Mouse (Mus musculus): Measurements from ENCODE around the gene Hyal3. TPM values are rescaled to one million over a fixed set of nuclear protein-coding genes. Genes with fewer than 3 reads are reported as not detected.

Gene Hyal3
- total RNA-seq, 1 experiment = 0.54 TPM

- TF ChIP-seq MAFK (IDR thresholded peaks at IDR 0.05; ENCODE audit: insufficient read depth, low read depth, low read length) (no peak), CHD2 (IDR thresholded peaks at IDR 0.05; ENCODE audit: low read depth, low read length) (no peak), ZC3H11A (IDR thresholded peaks at IDR 0.05; ENCODE audit: borderline replicate concordance, low read depth, low read length) (no peak), ZNF384 (IDR thresholded peaks at IDR 0.05; ENCODE audit: low read depth, low read length) (no peak), HCFC1 (IDR thresholded peaks at IDR 0.05; ENCODE audit: borderline replicate concordance, insufficient read depth, low read length) (no peak)
- no peak for DNase-seq (ENCODE audit: low read depth, low spot score)
- H3K27ac ChIP-seq (ENCODE audit: insufficient read depth, low read depth, low read length, poor library complexity, severe bottlenecking) = no peak overlapping the region
- H3K4me1 ChIP-seq (ENCODE audit: control insufficient read depth in 2 of 2, insufficient read depth in 2 of 2, low read length in 2 of 2, poor library complexity in 1 of 2) = peaks cover 0 to 16% of the 10 kb centered on the region in 2 experiments; a peak in 3 of 4 replicates
- H3K9ac ChIP-seq (ENCODE audit: insufficient read depth, low read depth, low read length, poor library complexity, severe bottlenecking) = no peak overlapping the region
- no peaks in the 10 kb centered on the region for H3K9me3 ChIP-seq (ENCODE audit: control insufficient read depth, insufficient read depth, low read depth, low read length)
- H3K36me3 ChIP-seq (ENCODE audit: control insufficient read depth, insufficient read depth, low read length, poor library complexity, severe bottlenecking) = peaks cover 11% of the 10 kb centered on the region; the same call in 1 of the 2 replicates
- H3K4me3 ChIP-seq (ENCODE audit: insufficient read depth in 1 of 2, low read depth in 1 of 2, low read length in 2 of 2, poor library complexity in 1 of 2, severe bottlenecking in 1 of 2) = no peak overlapping the region
- in situ Hi-C loops (cut with MboI; ENCODE audit: low sequenced_read_pairs in 2 of 2, unreplicated experiment in 2 of 2) = no loop called here
Measured at GRCm38 (mm10) chr9:107544196-107544700, 36.4 kb upstream of the Hyal3 start.

DNA sequence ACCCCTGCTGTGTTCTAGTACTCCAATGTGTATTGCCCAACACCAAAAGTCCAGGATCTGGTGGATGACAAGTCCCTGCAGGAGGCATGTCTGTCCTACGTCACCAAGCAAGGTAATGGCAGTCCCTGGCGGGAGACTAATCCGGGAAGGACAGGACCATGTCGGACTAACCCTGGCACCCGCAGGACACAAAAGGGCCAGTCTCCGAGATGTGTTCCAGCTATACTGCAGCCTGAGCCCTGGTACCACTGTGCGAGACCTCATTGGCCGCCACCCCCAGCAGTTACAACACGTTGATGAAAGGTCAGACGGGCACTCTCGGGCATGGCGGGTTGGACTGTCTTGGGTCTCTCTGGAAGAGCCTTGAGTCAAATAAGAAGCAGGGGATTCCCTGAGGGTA lies 35.9 kb upstream of the Hyal3 start:
- H3K4me3 ChIP-seq (ENCODE audit: insufficient read depth in 1 of 2, low read depth in 1 of 2, low read length in 2 of 2, poor library complexity in 1 of 2, severe bottlenecking in 1 of 2) = no peak overlapping the region
- peaks cover 9% of the 10 kb centered on the region; the same call in 1 of the 2 replicates for H3K36me3 ChIP-seq (ENCODE audit: control insufficient read depth, insufficient read depth, low read length, poor library complexity, severe bottlenecking)
- H3K9me3 ChIP-seq (ENCODE audit: control insufficient read depth, insufficient read depth, low read depth, low read length) = no peaks in the 10 kb centered on the region
- no peak for TF ChIP-seq HCFC1 (IDR thresholded peaks at IDR 0.05; ENCODE audit: borderline replicate concordance, insufficient read depth, low read length)
- no peak for TF ChIP-seq CHD2 (IDR thresholded peaks at IDR 0.05; ENCODE audit: low read depth, low read length)
- TF ChIP-seq ZC3H11A (IDR thresholded peaks at IDR 0.05; ENCODE audit: borderline replicate concordance, low read depth, low read length) = no peak
- TF ChIP-seq MAFK (IDR thresholded peaks at IDR 0.05; ENCODE audit: insufficient read depth, low read depth, low read length) = no peak
- TF ChIP-seq ZNF384 (IDR thresholded peaks at IDR 0.05; ENCODE audit: low read depth, low read length) = no peak
- H3K9ac ChIP-seq (ENCODE audit: insufficient read depth, low read depth, low read length, poor library complexity, severe bottlenecking) = no peak overlapping the region
- DNase-seq (ENCODE audit: low read depth, low spot score) = no peak
- H3K27ac ChIP-seq (ENCODE audit: insufficient read depth, low read depth, low read length, poor library complexity, severe bottlenecking) = no peak overlapping the region
- in situ Hi-C loops (cut with MboI; ENCODE audit: low sequenced_read_pairs in 2 of 2, unreplicated experiment in 2 of 2) = no loop called here
- peaks cover 0 to 18% of the 10 kb centered on the region in 2 experiments; a peak in 3 of 4 replicates for H3K4me1 ChIP-seq (ENCODE audit: control insufficient read depth in 2 of 2, insufficient read depth in 2 of 2, low read length in 2 of 2, poor library complexity in 1 of 2)

DNA sequence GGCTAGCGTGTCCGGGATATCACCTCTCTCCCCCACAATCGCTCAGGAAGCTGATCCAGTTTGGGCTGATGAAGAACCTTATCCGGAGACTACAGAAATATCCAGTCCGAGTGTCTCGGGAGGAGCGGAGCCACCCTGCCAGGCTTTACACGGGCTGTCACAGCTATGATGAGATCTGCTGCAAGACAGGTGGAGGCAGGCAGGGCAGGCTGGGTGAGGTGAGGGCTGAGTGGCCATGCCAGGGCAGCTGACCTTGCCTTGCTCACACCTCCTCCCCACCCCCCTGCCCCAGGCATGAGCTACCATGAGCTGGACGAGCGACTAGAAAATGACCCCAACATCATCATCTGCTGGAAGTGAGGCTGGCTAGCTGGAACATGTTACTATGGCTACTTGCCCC lies 35.4 kb upstream of the Hyal3 start:
- DNase-seq (ENCODE audit: low read depth, low spot score) = no peak
- Histone ChIP-seq H3K9ac (ENCODE audit: insufficient read depth, low read depth, low read length, poor library complexity, severe bottlenecking) (no peak overlapping the region), H3K36me3 (ENCODE audit: control insufficient read depth, insufficient read depth, low read length, poor library complexity, severe bottlenecking) (peaks cover 6% of the 10 kb centered on the region; the same call in 1 of the 2 replicates), H3K9me3 (ENCODE audit: control insufficient read depth, insufficient read depth, low read depth, low read length) (no peaks in the 10 kb centered on the region), H3K27ac (ENCODE audit: insufficient read depth, low read depth, low read length, poor library complexity, severe bottlenecking) (no peak overlapping the region), H3K4me1 (ENCODE audit: control insufficient read depth in 2 of 2, insufficient read depth in 2 of 2, low read length in 2 of 2, poor library complexity in 1 of 2) (peaks cover 0 to 18% of the 10 kb centered on the region in 2 experiments; a peak in 3 of 4 replicates), H3K4me3 (ENCODE audit: insufficient read depth in 1 of 2, low read depth in 1 of 2, low read length in 2 of 2, poor library complexity in 1 of 2, severe bottlenecking in 1 of 2) (no peak overlapping the region)
- TF ChIP-seq ZNF384 (IDR thresholded peaks at IDR 0.05; ENCODE audit: low read depth, low read length) (no peak), ZC3H11A (IDR thresholded peaks at IDR 0.05; ENCODE audit: borderline replicate concordance, low read depth, low read length) (no peak), HCFC1 (IDR thresholded peaks at IDR 0.05; ENCODE audit: borderline replicate concordance, insufficient read depth, low read length) (no peak), MAFK (IDR thresholded peaks at IDR 0.05; ENCODE audit: insufficient read depth, low read depth, low read length) (no peak), CHD2 (IDR thresholded peaks at IDR 0.05; ENCODE audit: low read depth, low read length) (no peak)
- in situ Hi-C loops (cut with MboI; ENCODE audit: low sequenced_read_pairs in 2 of 2, unreplicated experiment in 2 of 2) = no loop called here

DNA sequence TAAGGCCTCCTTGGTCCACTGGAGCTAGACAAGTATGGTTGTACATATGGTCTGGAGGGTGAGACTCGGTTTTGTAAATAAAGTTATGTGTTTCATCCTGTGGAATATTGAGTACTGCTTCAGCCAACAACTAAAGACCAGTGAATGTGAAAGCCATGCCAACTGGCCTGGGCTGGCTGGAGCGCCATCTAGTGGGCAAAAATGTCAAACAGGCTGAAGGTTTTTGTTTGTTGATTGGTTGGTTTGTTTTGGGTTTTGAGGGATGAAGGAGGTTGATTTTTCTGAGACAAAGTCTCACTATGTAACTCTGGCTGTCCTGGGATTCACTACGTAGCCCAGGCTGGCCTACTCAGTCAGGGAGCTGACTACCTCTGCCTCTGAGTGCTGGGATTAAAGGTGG lies 35.0 kb upstream of the Hyal3 start:
- H3K4me1 ChIP-seq (ENCODE audit: control insufficient read depth in 2 of 2, insufficient read depth in 2 of 2, low read length in 2 of 2, poor library complexity in 1 of 2) = peaks cover 0 to 20% of the 10 kb centered on the region in 2 experiments; a peak in 3 of 4 replicates
- peaks cover 6% of the 10 kb centered on the region; the same call in 1 of the 2 replicates for H3K36me3 ChIP-seq (ENCODE audit: control insufficient read depth, insufficient read depth, low read length, poor library complexity, severe bottlenecking)
- in situ Hi-C loops (cut with MboI; ENCODE audit: low sequenced_read_pairs in 2 of 2, unreplicated experiment in 2 of 2) = no loop called here
- H3K9ac ChIP-seq (ENCODE audit: insufficient read depth, low read depth, low read length, poor library complexity, severe bottlenecking) = no peak overlapping the region
- DNase-seq (ENCODE audit: low read depth, low spot score) = no peak
- no peak overlapping the region for H3K27ac ChIP-seq (ENCODE audit: insufficient read depth, low read depth, low read length, poor library complexity, severe bottlenecking)
- H3K4me3 ChIP-seq (ENCODE audit: insufficient read depth in 1 of 2, low read depth in 1 of 2, low read length in 2 of 2, poor library complexity in 1 of 2, severe bottlenecking in 1 of 2) = no peak overlapping the region
- no peak for TF ChIP-seq CHD2 (IDR thresholded peaks at IDR 0.05; ENCODE audit: low read depth, low read length)
- TF ChIP-seq MAFK (IDR thresholded peaks at IDR 0.05; ENCODE audit: insufficient read depth, low read depth, low read length) = no peak
- no peak for TF ChIP-seq ZNF384 (IDR thresholded peaks at IDR 0.05; ENCODE audit: low read depth, low read length)
- TF ChIP-seq HCFC1 (IDR thresholded peaks at IDR 0.05; ENCODE audit: borderline replicate concordance, insufficient read depth, low read length) = no peak
- no peak for TF ChIP-seq ZC3H11A (IDR thresholded peaks at IDR 0.05; ENCODE audit: borderline replicate concordance, low read depth, low read length)
- no peaks in the 10 kb centered on the region for H3K9me3 ChIP-seq (ENCODE audit: control insufficient read depth, insufficient read depth, low read depth, low read length)

Measured in ES-E14 (cell line).